Mouse (Mus musculus): Measurements from ENCODE around the gene Iqgap1.
"Not testable (repeated sequence)": the region's sequence is repeated elsewhere in the genome, so short reads cannot be mapped to it uniquely, and the experiment has no call there.

Gene Iqgap1

GRCm38 (mm10) chr7:80770466-80770865, 55.3 kb downstream of the Iqgap1 start:
- no peak for DNase-seq (ENCODE audit: low spot score)

GRCm38 (mm10) chr7:80766861-80767312, 58.9 kb downstream of the Iqgap1 start:
- DNase-seq (ENCODE audit: low spot score): no peak

- peak; percentile 70 for DNase-seq (ENCODE audit: low spot score)
Measured at GRCm38 (mm10) chr7:80766072-80766471, 59.7 kb downstream of the Iqgap1 start.

GRCm38 (mm10) chr7:80763864-80764437, 61.8 kb downstream of the Iqgap1 start:
- no peak for DNase-seq (ENCODE audit: low spot score)

- no peak for DNase-seq (ENCODE audit: low spot score)
Measured at GRCm38 (mm10) chr7:80762297-80762696, 63.5 kb downstream of the Iqgap1 start.

- no peak for DNase-seq (ENCODE audit: low spot score)
Measured at GRCm38 (mm10) chr7:80754086-80754485, 71.7 kb downstream of the Iqgap1 start.

- no peak for DNase-seq (ENCODE audit: low spot score)
Measured at GRCm38 (mm10) chr7:80753613-80754012, 72.2 kb downstream of the Iqgap1 start.

GRCm38 (mm10) chr7:80749624-80750023, 76.2 kb downstream of the Iqgap1 start:
- DNase-seq (ENCODE audit: low spot score): no peak

- DNase-seq (ENCODE audit: low spot score): not testable (repeated sequence)
Measured at GRCm38 (mm10) chr7:80749109-80749508, 76.7 kb downstream of the Iqgap1 start.

GRCm38 (mm10) chr7:80747371-80747770, 78.4 kb downstream of the Iqgap1 start:
- no peak for DNase-seq (ENCODE audit: low spot score)

- DNase-seq (ENCODE audit: low spot score): no peak
Measured at GRCm38 (mm10) chr7:80746166-80746761, 79.5 kb downstream of the Iqgap1 start.

- DNase-seq (ENCODE audit: low spot score): no peak
Measured at GRCm38 (mm10) chr7:80745746-80746145, 80.0 kb downstream of the Iqgap1 start.

GRCm38 (mm10) chr7:80745250-80745649, 80.5 kb downstream of the Iqgap1 start:
- DNase-seq (ENCODE audit: low spot score): no peak

- no peak for DNase-seq (ENCODE audit: low spot score)
Measured at GRCm38 (mm10) chr7:80743920-80744630, 81.7 kb downstream of the Iqgap1 start.

GRCm38 (mm10) chr7:80742671-80743070, 83.1 kb downstream of the Iqgap1 start:
- no peak for DNase-seq (ENCODE audit: low spot score)

- DNase-seq (ENCODE audit: low spot score): peak; percentile 42
Measured at GRCm38 (mm10) chr7:80740954-80741353, 84.8 kb downstream of the Iqgap1 start.

- no peak for DNase-seq (ENCODE audit: low spot score)
Measured at GRCm38 (mm10) chr7:80736199-80736598, 89.6 kb downstream of the Iqgap1 start.

GRCm38 (mm10) chr7:80732986-80733385, 92.8 kb downstream of the Iqgap1 start:
- no peak for DNase-seq (ENCODE audit: low spot score)

GRCm38 (mm10) chr7:80729662-80730061, 96.1 kb downstream of the Iqgap1 start:
- DNase-seq (ENCODE audit: low spot score): peak; percentile 67

GRCm38 (mm10) chr7:80721041-80721440, 104.7 kb downstream of the Iqgap1 start:
- no peak for DNase-seq (ENCODE audit: low spot score)

- no peak for DNase-seq (ENCODE audit: low spot score)
Measured at GRCm38 (mm10) chr7:80719582-80719981, 106.2 kb downstream of the Iqgap1 start.

- no peak for DNase-seq (ENCODE audit: low spot score)
Measured at GRCm38 (mm10) chr7:80719038-80719437, 106.7 kb downstream of the Iqgap1 start.

- DNase-seq (ENCODE audit: low spot score): peak; percentile 69
Measured at GRCm38 (mm10) chr7:80718471-80718870, 107.3 kb downstream of the Iqgap1 start.

Measured in T-cell, adult 2 months (primary cell).